Mouse (Mus musculus) kidney, postnatal 14 days (tissue): Measurements from ENCODE around the gene Lztr1.

ENCODE experiments used
- DNase-seq: peaks from one replicate; pipeline ENCODE4 v3.0.0; 2022; ENCODE audit warnings: mixed read lengths

Gene Lztr1

GRCm38 (mm10) chr16:17508546-17509239 lies at the start of gene Lztr1:
TSS of gene Lztr1 (plus strand) at chr16:17508688.
- peak; percentile 93 for DNase-seq

GRCm38 (mm10) chr16:17460254-17460653 lies 48.2 kb upstream of the Lztr1 start:
- peak; percentile 19 for DNase-seq

- no peak for DNase-seq
These were observed 46.9 kb upstream of the Lztr1 start for GRCm38 (mm10) chr16:17461596-17461995.

DNA sequence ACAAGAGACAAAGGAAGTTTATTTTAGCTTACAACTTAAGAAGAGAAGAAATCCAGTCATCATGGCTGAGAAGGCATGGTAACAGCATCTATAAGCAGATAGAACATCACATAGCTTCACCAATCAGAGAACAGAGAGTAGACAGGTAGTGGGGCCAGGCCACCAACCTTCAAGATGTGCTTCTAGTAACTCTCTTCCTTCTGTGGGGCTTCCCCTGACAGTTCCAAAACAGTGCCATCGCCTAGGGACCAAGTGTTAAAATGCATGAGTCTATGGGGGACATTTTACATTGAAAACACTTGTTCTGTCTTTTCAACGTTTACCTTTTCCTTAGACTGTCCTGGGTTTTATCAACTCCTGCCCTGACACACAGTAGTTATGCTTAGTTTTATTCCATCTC lies 45.3 kb upstream of the Lztr1 start:
- no peak for DNase-seq

- no peak for DNase-seq
These were observed 41.4 kb upstream of the Lztr1 start for GRCm38 (mm10) chr16:17466875-17467663.

- DNase-seq = no peak
These were observed 36.0 kb upstream of the Lztr1 start for GRCm38 (mm10) chr16:17472498-17472897.

- peak; percentile 41 for DNase-seq
These were observed 34.4 kb upstream of the Lztr1 start for GRCm38 (mm10) chr16:17474091-17474490.

- no peak for DNase-seq
These were observed 33.7 kb upstream of the Lztr1 start for GRCm38 (mm10) chr16:17474761-17475160.

DNA sequence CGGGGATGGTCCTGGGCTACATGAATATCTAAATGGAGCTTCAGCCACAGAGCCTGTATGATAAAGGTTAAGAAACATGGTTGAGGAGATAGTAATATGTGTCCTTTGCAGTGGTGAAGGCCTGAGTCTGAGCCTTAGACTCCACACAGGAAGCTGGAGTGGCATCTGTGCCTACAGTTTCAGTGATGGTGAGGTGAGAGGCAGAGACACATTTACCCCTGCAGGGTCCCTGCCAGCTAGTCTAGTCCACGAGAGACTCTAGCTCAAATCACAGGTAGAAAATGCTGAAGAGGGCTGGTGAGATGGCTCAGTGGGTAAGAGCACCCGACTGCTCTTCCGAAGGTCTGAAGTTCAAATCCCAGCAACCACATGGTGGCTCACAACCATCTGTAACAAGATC lies 33.2 kb upstream of the Lztr1 start:
- DNase-seq = no peak

- no peak for DNase-seq
These were observed 30.1 kb upstream of the Lztr1 start for GRCm38 (mm10) chr16:17478331-17478943.

DNA sequence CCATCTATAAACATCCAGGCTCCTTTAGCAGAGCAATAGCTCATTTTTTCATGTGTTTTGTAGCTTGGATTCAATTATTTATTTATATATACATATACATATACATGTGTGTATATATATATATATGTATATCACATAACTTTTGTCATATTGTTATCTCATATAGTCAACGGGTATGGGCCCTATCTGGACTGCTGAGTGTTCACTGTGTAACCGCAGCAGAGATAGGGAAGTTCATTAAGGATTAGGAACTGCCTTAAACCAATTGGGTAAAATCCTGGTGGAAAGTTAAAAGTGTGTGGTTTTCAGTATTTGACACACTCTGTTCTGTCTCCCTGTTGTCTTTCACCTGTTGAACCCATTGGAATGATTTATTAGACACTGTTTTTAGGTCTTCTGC lies 27.0 kb upstream of the Lztr1 start:
- no peak for DNase-seq

GRCm38 (mm10) chr16:17486505-17486904 lies 22.0 kb upstream of the Lztr1 start:
- DNase-seq = peak; percentile 57

DNA sequence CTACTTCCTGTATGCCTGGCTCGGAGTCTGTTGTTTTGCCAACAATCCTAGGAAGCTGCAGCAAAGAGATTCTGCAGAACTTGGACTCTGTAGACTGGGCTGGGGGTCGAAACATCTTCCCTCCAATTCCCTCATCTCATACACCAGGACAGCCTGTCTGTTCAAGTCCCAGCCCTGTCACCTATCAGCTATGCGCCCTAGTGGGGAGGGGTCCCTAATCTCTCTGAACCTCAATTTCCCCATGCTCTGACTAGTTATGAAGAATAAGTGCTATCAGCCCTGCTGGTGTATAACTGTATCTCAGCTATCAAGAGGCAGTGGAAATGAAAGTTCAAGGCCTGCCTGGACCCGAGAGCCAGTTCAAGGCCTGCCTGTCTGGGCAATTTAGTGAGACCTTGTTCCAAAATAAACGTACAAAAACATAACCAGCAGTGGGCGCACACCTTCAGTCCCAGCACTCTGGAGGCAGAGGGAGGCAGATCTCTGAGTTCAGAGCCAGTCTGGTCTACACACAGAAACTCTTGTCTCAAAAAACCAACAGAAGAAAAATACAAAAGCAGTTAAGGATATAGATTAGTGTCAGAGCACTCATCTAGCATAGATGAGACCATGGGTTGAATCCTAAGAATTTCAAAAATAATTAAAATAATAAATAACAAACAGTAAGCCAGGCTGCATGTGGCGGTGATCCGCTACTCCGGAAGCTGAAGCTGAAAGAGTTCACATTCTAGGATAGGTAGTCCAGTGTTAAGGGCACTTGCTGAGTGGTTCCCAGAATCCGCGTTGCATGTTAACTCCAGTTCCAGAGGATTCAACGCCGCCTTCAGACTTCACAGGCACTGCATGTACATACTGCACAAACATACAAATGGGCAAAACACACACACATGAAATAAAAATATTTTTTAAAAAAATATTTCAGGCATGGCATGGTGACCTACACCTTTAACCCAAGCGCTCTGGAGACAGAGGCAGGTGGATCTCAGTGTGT lies 19.7 kb upstream of the Lztr1 start:
- peak; percentile 28 for DNase-seq

DNA sequence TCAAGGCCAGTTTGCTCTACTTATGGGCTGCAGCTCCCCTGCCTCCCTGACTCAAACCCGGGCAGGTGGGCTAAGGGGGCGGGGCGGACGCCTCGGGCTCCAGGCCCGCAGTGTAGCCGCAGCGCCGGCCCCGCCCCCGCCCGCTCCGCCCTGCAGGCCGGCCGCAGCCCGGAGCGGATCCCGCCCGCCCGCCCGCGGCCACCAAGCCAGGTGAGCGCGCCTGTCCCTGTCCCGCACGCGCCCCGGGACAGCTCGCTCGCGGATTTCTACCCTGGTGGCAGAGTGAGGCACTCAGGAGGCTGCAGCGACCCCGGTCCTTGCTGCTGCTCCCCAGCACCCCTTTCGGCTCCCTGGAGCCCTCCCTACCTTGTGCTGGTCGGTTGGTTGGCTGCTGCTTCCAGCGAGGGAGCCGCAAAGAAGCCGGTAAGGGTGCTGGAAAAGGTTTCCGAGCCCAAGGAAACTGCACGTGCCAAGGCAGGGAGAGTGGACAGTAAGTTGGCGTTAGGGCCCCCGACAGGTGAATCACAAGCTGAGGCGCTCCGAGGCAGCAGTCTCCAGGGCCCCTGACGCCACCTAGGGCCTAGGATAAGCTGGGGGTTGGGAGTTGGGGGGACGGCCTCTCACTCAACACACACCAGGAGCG lies 18.9 kb upstream of the Lztr1 start, which contains the start of gene Aifm3:
Aifm3 (plus strand) TSS at position 143 of the 643 bp plus-strand sequence.
- peak; percentile 49 for DNase-seq

DNA sequence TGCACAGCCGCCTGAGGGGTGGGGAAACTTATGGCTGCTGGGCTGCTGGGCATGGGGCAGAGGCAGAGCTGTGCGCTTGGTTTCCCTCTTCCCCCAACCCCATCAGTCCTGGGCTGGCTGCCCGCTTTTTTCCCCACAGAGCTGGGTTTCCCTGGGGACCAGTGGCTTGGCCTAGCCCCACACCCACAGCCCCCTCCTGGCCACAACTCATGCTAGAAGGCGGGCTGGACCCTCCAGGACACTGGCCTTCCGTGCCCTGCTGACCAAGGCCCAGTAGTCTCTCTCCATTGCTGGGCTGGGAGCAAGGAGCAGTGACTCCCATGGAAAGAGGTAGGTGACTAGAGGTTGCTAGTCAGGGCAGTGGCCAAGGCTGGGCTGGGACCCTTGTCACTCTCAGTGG lies 17.3 kb upstream of the Lztr1 start:
- DNase-seq = no peak

- no peak for DNase-seq
These were observed 16.5 kb upstream of the Lztr1 start for GRCm38 (mm10) chr16:17491896-17492561.

DNA sequence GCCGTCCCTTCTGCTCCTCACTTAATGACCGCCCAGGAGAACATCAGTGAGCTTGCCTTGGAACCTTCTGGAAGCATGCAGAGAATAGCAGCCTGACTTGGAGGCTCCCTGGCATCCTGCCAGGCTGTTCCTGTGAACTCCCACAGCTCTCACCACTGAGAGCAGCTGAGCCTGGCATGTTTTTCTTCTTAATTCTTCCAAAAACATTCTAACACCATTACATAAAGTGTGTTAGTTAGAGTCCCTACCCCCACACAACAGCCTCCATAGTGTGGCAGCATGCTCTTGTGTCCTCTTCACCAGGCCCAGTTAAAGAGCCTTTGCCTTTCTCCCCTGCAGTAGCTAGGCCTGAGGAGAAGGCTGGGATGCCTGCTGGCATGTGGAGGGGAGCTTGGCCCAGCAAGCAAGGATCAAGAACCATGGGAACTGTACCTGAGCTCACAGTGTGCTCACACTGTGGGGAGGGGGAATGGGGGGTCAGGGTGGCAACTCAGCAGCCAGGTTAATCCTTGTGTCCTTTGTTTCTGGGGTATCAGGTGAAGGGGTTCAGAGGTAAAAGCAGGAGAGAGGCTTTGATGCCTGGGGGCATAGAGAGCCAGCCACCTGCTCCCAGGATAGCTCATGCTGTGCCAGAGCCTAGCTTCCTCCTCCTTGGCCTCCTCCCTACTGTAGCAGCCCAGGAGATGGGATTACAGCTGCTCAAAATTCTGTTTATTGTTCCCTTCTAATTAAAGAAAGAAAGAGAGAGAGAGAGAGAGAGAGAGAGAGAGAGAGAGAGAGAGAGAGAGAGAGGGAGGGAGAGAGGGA lies 11.8 kb upstream of the Lztr1 start:
- DNase-seq = peak; percentile 78

DNA sequence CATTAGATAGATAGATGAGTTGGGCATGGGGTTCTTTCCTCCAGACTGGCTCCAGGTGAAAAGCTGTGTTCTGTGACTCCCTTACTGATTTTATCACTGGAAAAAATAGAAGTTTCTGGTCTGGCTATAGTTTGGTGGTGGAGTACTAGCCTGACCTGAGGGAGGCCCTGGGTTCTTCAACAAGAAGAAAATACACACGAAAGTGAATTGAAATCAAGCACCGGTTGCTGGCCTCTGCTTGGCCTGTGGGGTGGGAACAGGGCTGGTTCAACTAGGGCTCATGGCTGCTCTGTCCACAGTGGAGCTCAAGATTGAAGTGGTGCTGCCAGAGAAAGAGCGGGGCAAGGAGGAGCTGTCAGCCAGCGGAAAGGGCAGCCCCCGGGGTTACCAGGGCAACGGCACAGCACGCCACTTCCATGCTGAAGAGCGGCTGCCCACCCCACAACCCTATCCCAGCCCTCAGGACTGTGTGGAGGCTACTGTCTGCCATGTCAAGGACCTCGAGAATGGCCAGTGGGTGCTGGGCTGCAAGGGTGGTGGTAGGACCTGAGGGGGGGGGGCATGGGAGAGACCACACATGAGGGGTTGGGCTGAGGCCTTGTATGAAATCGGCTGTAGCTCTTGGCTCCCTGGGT lies 9.1 kb upstream of the Lztr1 start:
- no peak for DNase-seq

DNA sequence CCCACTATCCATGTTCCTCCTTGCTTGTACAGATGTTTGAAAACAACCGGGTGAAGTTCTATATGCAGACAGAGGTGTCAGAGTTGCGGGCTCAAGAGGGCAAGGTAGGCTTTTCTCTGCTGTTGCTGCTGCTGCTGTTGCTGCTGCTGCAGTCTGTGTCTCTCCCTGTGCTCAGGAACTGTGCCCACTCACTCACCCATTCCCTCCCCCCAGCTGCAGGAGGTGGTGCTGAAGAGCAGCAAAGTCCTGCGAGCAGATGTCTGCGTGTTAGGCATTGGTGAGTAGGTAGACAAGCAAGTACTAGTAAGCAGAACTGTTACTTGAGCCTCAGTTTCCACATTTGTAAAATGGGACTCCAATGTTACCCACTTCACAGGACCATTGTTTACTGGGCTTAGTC lies 5.8 kb upstream of the Lztr1 start:
- no peak for DNase-seq

- peak; percentile 47 for DNase-seq
These were observed 1.4 kb upstream of the Lztr1 start for GRCm38 (mm10) chr16:17507018-17507552.
